9 mouse cellular contexts compared by ENCODE assay signal in genomic region chr5:72558716-72559526, GRCm38 (mm10). TPM values are rescaled to one million over a fixed set of nuclear protein-coding genes. Genes with fewer than 3 reads are reported as not detected.
DNase-seq lines count a peak whose midpoint lies in the region; ATAC-seq lines count a peak whose summit lies in the region.
"Had no signal": no experiment of that assay in that cellular context is flagged by ENCODE, and none has a peak within 500 bp of the region (broad histone marks: within the 10 kb centered on the region; RNA-seq: fewer than 3 reads in every experiment).

No protein-coding gene starts in this region.

- peak overlapping the region; percentile 85 for H3K4me2 ChIP-seq in forebrain, embryonic 16.5 days (ENCODE audit: low read length)
- H3K4me2 ChIP-seq in stomach, embryonic 15.5 days = peak overlapping the region; percentile 92

- peak overlapping the region; percentile 58 for H3K27ac ChIP-seq in forebrain, embryonic 16.5 days (ENCODE audit: low read length)
- H3K27ac ChIP-seq in stomach, embryonic 15.5 days = peak overlapping the region; percentile 46

- peaks cover 8% of the 10 kb centered on the region for H3K4me1 ChIP-seq in forebrain, embryonic 16.5 days (replicated peaks; ENCODE audit: control insufficient read depth, insufficient read depth, low read length)
- H3K4me1 ChIP-seq in stomach, embryonic 15.5 days = no peaks in the 10 kb centered on the region

- under 1% methylated on average over 57 of the region's 57 CpGs for WGBS in forebrain, embryonic 16.5 days
- WGBS in stomach, embryonic 15.5 days = under 1% methylated on average over 57 of the region's 57 CpGs

- peak; percentile 65 for ATAC-seq in forebrain, embryonic 16.5 days
- peak; percentile 15 for ATAC-seq in inflammation-experienced regulatory T-cells, adult 6 months
- peak; percentile 54 for ATAC-seq in megakaryocyte, adult 5-6 weeks (ENCODE audit: poor library complexity, severe bottlenecking)
- ATAC-seq in stomach, embryonic 15.5 days (ENCODE audit: insufficient read depth, low FRiP score, low read depth) = peak; percentile 54

- H3K36me3 ChIP-seq in forebrain, embryonic 16.5 days (ENCODE audit: control insufficient read depth, insufficient read depth) = peaks cover 3% of the 10 kb centered on the region; the same call in 1 of the 2 replicates
- peaks cover 4% of the 10 kb centered on the region; the same call in 1 of the 2 replicates for H3K36me3 ChIP-seq in stomach, embryonic 15.5 days

- H3K9me3 ChIP-seq in forebrain, embryonic 16.5 days (ENCODE audit: control insufficient read depth, low read length) = no peaks in the 10 kb centered on the region
- H3K9me3 ChIP-seq in stomach, embryonic 15.5 days = no peaks in the 10 kb centered on the region

- H3K9ac ChIP-seq in forebrain, embryonic 16.5 days (replicated peaks; ENCODE audit: low read depth, low read length) = peak overlapping the region; percentile 88
- H3K9ac ChIP-seq in stomach, embryonic 15.5 days = peak overlapping the region; percentile 92

- peak overlapping the region; percentile 62 for H3K4me3 ChIP-seq in forebrain, embryonic 16.5 days (replicated peaks; ENCODE audit: low read length)
- peak overlapping the region; percentile 93 for H3K4me3 ChIP-seq in stomach, embryonic 15.5 days (replicated peaks)

- H3K27me3 ChIP-seq in forebrain, embryonic 16.5 days (replicated peaks; ENCODE audit: control insufficient read depth, insufficient read depth, low read length) = no peaks in the 10 kb centered on the region
- H3K27me3 ChIP-seq in stomach, embryonic 15.5 days (replicated peaks) = no peaks in the 10 kb centered on the region

- peak; percentile 61 for DNase-seq in adrenal gland, postnatal 14 days
- DNase-seq in adrenal gland, postnatal 10 days = no peak
- DNase-seq in right cerebral cortex, postnatal 14 days = peak; percentile 39
- no peak for DNase-seq in right cerebral cortex, postnatal 25 days

RNA-seq across cellular contexts. Expression of gene Nfxl1, which starts 0.6 kb away (rescaled TPM):
- 12.5 and 12.7 TPM in 2 replicates for total RNA-seq in adrenal gland, postnatal 14 days (2021)
- 10 to 100 TPM; 13.4 to 18.1 TPM for total RNA-seq in adrenal gland, postnatal 10 days (2021)
- 14.5 and 15.4 TPM in 2 replicates for polyA plus RNA-seq in forebrain, embryonic 16.5 days (2015; fragmentation: Nextera tagmentation; extraction: Ambion mirVana)
- polyA plus RNA-seq in inflammation-experienced regulatory T-cells, adult 6 months (2017; shearing (Covaris generic)) = 1 to 10 TPM; 2.5 to 2.8 (median 2.8) TPM
- 18.5 and 24.1 TPM in 2 replicates for total RNA-seq in megakaryocyte, adult 5-6 weeks (2015)
- 12.8 and 17.7 TPM in 2 replicates for total RNA-seq in megakaryocyte, adult 5-6 weeks (2017)
- polyA plus RNA-seq in stomach, embryonic 15.5 days (2015; fragmentation: Nextera tagmentation; extraction: Ambion mirVana) = 18.1 and 18.5 TPM in 2 replicates

RNA-seq across cellular contexts. Expression of gene Zar1, which starts 22.1 kb away (rescaled TPM):
- total RNA-seq in adrenal gland, postnatal 14 days (2021) = not detected in 2 replicates
- under 1 TPM in 1 of 2 experiments, not detected in 1; 0.21 TPM for total RNA-seq in adrenal gland, postnatal 10 days (2021)
- polyA plus RNA-seq in forebrain, embryonic 16.5 days (2015; fragmentation: Nextera tagmentation; extraction: Ambion mirVana) = 1.1 and 1.9 TPM in 2 replicates
- not detected for polyA plus RNA-seq in inflammation-experienced regulatory T-cells, adult 6 months (2017; shearing (Covaris generic))
- total RNA-seq in megakaryocyte, adult 5-6 weeks (2015) = not detected in 2 replicates
- not detected in 2 replicates for total RNA-seq in megakaryocyte, adult 5-6 weeks (2017)
- polyA plus RNA-seq in stomach, embryonic 15.5 days (2015; fragmentation: Nextera tagmentation; extraction: Ambion mirVana) = 0.13 and 0.21 TPM in 2 replicates

RNA-seq across cellular contexts. Expression of gene Gm5868, which starts 28.4 kb away (rescaled TPM):
- 1.3 and 2.9 TPM in 2 replicates for total RNA-seq in adrenal gland, postnatal 14 days (2021)
- total RNA-seq in adrenal gland, postnatal 10 days (2021) = 1 to 10 TPM; 1.4 to 2.8 TPM
- 1.2 and 3.3 TPM in 2 replicates for polyA plus RNA-seq in forebrain, embryonic 16.5 days (2015; fragmentation: Nextera tagmentation; extraction: Ambion mirVana)
- not detected for polyA plus RNA-seq in inflammation-experienced regulatory T-cells, adult 6 months (2017; shearing (Covaris generic))
- total RNA-seq in megakaryocyte, adult 5-6 weeks (2015) = not detected in 2 replicates
- total RNA-seq in megakaryocyte, adult 5-6 weeks (2017) = not detected in 2 replicates
- polyA plus RNA-seq in stomach, embryonic 15.5 days (2015; fragmentation: Nextera tagmentation; extraction: Ambion mirVana) = 0.41 and 0.67 TPM in 2 replicates
- polyA plus RNA-seq: gonadal fat pad, adult 2 months had no signal

RNA-seq across cellular contexts. Expression of gene Corin, which starts 54.6 kb away (rescaled TPM):
- total RNA-seq in adrenal gland, postnatal 14 days (2021) = 0.11 and 0.26 TPM in 2 replicates
- under 1 TPM; 0.18 to 0.45 TPM for total RNA-seq in adrenal gland, postnatal 10 days (2021)
- 0.11 and 0.16 TPM in 2 replicates for polyA plus RNA-seq in forebrain, embryonic 16.5 days (2015; fragmentation: Nextera tagmentation; extraction: Ambion mirVana)
- polyA plus RNA-seq in inflammation-experienced regulatory T-cells, adult 6 months (2017; shearing (Covaris generic)) = under 1 TPM; 0.12 to 0.30 (median 0.16) TPM
- not detected in 2 replicates for total RNA-seq in megakaryocyte, adult 5-6 weeks (2015)
- total RNA-seq in megakaryocyte, adult 5-6 weeks (2017) = not detected in 2 replicates
- 0.90 and 1.1 TPM in 2 replicates for polyA plus RNA-seq in stomach, embryonic 15.5 days (2015; fragmentation: Nextera tagmentation; extraction: Ambion mirVana)

Comparison
In these comparisons a context has a peak if more than half of its experiments do, and no peak if none do; other contexts are left out.
1. DNase-seq: peak in adrenal gland, postnatal 14 days (single experiment) and right cerebral cortex, postnatal 14 days (single experiment); none in adrenal gland, postnatal 10 days (single experiment) and right cerebral cortex, postnatal 25 days (single experiment).
2. ATAC-seq: peak in every context shown above with its lines; median percentile 65 in forebrain, embryonic 16.5 days; 54 in megakaryocyte, adult 5-6 weeks; 54 in stomach, embryonic 15.5 days; 15 in inflammation-experienced regulatory T-cells, adult 6 months.